Mouse (Mus musculus) lung, postnatal 0 days (tissue): ENCODE data around the gene Mapkapk5. TPM values are rescaled to one million over a fixed set of nuclear protein-coding genes. Genes with fewer than 3 reads are reported as not detected.

Experiments
- ATAC-seq: fragments of 200-750 bp; cut with Nextera tagmentation; 2 replicates; pipeline ENCODE4 v1.8.0; 2017; ENCODE audit warnings: moderate library complexity
- DNase-seq: peaks from one replicate; pipeline ENCODE4 v3.0.0-alpha.2; 2016; ENCODE audit warnings: low spot score
- H3K27ac ChIP-seq: fragments of 300-500 bp; sonication (generic); 2 replicates; pipeline ENCODE4 v1.5.1; 2014; ENCODE audit warnings: antibody characterized with exemption, mild to moderate bottlenecking, low read length, mixed read lengths
- H3K27me3 ChIP-seq: fragments of 300-500 bp; sonication (generic); replicated peaks from 2 replicates; pipeline ENCODE4 v1.6.1; 2014; ENCODE audit warnings: low read length, mixed read lengths; ENCODE audit not compliant: insufficient read depth
- H3K36me3 ChIP-seq: fragments of 300-500 bp; sonication (generic); 2 replicates; pipeline ENCODE4 v1.6.1; 2014; ENCODE audit warnings: low read length, mixed read lengths; ENCODE audit not compliant: insufficient read depth
- H3K4me1 ChIP-seq: fragments of 300-500 bp; sonication (generic); 2 replicates; pipeline ENCODE4 v1.6.1; 2014; ENCODE audit warnings: antibody characterized with exemption, low read depth, low read length, mixed read lengths; ENCODE audit not compliant: insufficient read depth
- H3K4me2 ChIP-seq: fragments of 300-500 bp; sonication (generic); replicated peaks from 2 replicates; pipeline ENCODE4 v1.6.1; 2014; ENCODE audit warnings: low read depth, mild to moderate bottlenecking, low read length, moderate library complexity, mixed read lengths
- H3K4me3 ChIP-seq: fragments of 300-500 bp; sonication (generic); 2 replicates; pipeline ENCODE4 v1.5.1; 2014; ENCODE audit warnings: low read depth, low read length
- H3K9ac ChIP-seq: fragments of 300-500 bp; sonication (generic); replicated peaks from 2 replicates; pipeline ENCODE4 v1.6.1; 2014; ENCODE audit warnings: low read depth, mild to moderate bottlenecking
- H3K9me3 ChIP-seq: fragments of 300-500 bp; sonication (generic); 2 replicates; pipeline ENCODE4 v1.6.1; 2016; ENCODE audit warnings: low read length, mixed read lengths
- CTCF ChIP-seq: IDR thresholded peaks from 2 replicates; pipeline ENCODE4 v1.5.1; 2016; ENCODE audit warnings: antibody characterized with exemption, mild to moderate bottlenecking
- EP300 ChIP-seq: IDR thresholded peaks from 2 replicates; pipeline ENCODE4 v1.6.1; 2016; ENCODE audit warnings: antibody characterized with exemption, mild to moderate bottlenecking, control low read depth
- WGBS: fragments of 180-500 bp; shearing (Covaris S2); extraction: QIAGEN DNeasy Blood & Tissue Kit; methylation state at CpG from one replicate; pipeline ENCODE4 v1.1.7; 2014; 5-methylcytosine and 5-hydroxymethylcytosine counted together
- polyA plus RNA-seq: library from polyadenylated mRNA; unstranded; fragments of >200 nt; fragmentation: Nextera tagmentation; extraction: Ambion mirVana; gene quantifications from 2 replicates; pipeline ENCODE4 v1.2.1, GENCODE M21; 2015

The Mapkapk5 gene
- polyA plus RNA-seq, 1 experiment from 2014 or later = 42.1 TPM

DNA sequence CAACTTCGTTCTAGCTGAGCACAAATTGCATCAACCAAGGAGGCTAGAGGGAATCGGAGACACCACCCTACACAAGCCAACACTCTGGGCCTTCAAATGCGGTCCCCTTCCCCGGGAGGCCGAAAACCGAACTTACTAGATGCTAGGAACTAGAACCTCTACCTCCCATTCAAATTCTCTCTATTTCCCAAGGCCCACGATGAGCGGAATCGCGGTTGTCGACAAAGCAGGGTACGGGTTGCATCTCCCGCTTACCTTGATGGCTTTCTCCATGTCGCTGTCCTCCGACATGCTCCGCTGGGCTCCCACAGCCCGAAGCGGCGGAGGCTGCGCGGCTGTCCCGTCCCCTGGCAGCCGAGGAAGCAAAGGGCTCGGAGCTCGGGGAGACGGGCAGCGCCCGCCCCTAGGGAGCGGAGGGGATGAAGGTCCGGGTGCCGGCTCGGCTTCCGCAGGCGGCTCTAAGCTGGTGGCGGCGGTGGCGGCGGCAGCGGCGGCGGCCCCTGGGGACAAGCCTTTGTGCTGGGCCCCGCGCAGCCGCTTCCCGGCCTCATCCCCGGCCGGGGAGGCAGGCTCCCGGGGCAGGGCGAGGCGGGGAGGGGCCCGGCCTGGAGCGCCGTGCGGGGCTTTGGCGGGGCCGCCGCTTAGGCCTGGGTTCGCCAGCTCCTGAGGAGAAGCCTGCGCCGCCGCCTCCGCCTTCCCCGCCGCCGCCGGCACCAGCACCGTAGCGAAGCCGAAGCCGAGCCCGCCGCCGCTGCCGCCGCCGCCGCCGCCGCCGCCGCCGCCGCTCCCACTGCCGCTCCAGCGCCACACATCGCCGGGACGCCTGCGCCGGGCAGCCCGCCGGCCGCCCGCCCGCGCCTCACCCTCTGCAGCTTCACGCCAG, 554 bp downstream of the Mapkapk5 start, which contains the start of the genes Adam1a and Gm42878:
Gene Adam1a (minus strand): TSS at position 573 of the 883 bp plus-strand sequence.
Gene Gm42878 (minus strand): TSS at position 573 of the 883 bp plus-strand sequence.
- Histone ChIP-seq H3K9ac (peak within 1 kb of the TSS; percentile 92), H3K27ac (peak within 1 kb of the TSS; percentile 96), H3K4me3 (peak within 1 kb of the TSS; percentile 95), H3K9me3 (no peaks in the 10 kb centered on the region), H3K36me3 (no peaks in the 10 kb centered on the region), H3K4me2 (peak within 1 kb of the TSS; percentile 91), H3K4me1 (peaks cover 8% of the 10 kb centered on the region; the same call in 1 of the 2 replicates), H3K27me3 (no peaks in the 10 kb centered on the region)
- DNase-seq (peak; percentile 49), ATAC-seq (peak; percentile 72)
- under 1% methylated on average over 61 of the region's 97 CpGs for WGBS
- TF ChIP-seq CTCF (no peak), EP300 (no peak)

- Histone ChIP-seq H3K4me2 (no peak overlapping the region), H3K9me3 (no peaks in the 10 kb centered on the region), H3K9ac (no peak overlapping the region), H3K4me3 (no peak overlapping the region), H3K27me3 (no peaks in the 10 kb centered on the region), H3K36me3 (0 out of 2 replicates have a peak, but pooled peaks cover 3% of the 10 kb centered on the region), H3K4me1 (peaks cover 8% of the 10 kb centered on the region; the same call in 1 of the 2 replicates), H3K27ac (no peak overlapping the region)
- no peak for DNase-seq
- WGBS = 69% methylated on average over 3 of the region's 3 CpGs
- no peak for TF ChIP-seq EP300
- no peak for ATAC-seq
Observed at GRCm38 (mm10) chr5:121543370-121543769, 2.3 kb downstream of the Mapkapk5 start.

GRCm38 (mm10) chr5:121541235-121541634, 4.5 kb downstream of the Mapkapk5 start:
- Histone ChIP-seq H3K4me2 (no peak overlapping the region), H3K9me3 (no peaks in the 10 kb centered on the region), H3K4me1 (peaks cover 8% of the 10 kb centered on the region; the same call in 1 of the 2 replicates), H3K36me3 (0 out of 2 replicates have a peak, but pooled peaks cover 10% of the 10 kb centered on the region), H3K27ac (no peak overlapping the region), H3K27me3 (no peaks in the 10 kb centered on the region), H3K9ac (no peak overlapping the region), H3K4me3 (no peak overlapping the region)
- DNase-seq = no peak
- peak; percentile 41 for TF ChIP-seq CTCF
- TF ChIP-seq EP300 = no peak
- no peak for ATAC-seq
- 79% methylated on average over 7 of the region's 7 CpGs for WGBS

GRCm38 (mm10) chr5:121540066-121540465, 5.6 kb downstream of the Mapkapk5 start:
- ATAC-seq (no peak), DNase-seq (no peak)
- Histone ChIP-seq H3K9ac (no peak overlapping the region), H3K4me1 (peaks cover 8% of the 10 kb centered on the region; the same call in 1 of the 2 replicates), H3K36me3 (peaks cover 18% of the 10 kb centered on the region), H3K9me3 (no peaks in the 10 kb centered on the region), H3K4me3 (no peak overlapping the region), H3K27me3 (no peaks in the 10 kb centered on the region), H3K4me2 (no peak overlapping the region), H3K27ac (no peak overlapping the region)
- WGBS = 90% methylated on average over 5 of the region's 5 CpGs
- TF ChIP-seq EP300 = no peak
- TF ChIP-seq CTCF = no peak

GRCm38 (mm10) chr5:121537588-121537987, 8.1 kb downstream of the Mapkapk5 start:
- Histone ChIP-seq H3K9ac (no peak overlapping the region), H3K27ac (no peak overlapping the region), H3K27me3 (no peaks in the 10 kb centered on the region), H3K4me3 (no peak overlapping the region), H3K4me1 (no peaks in the 10 kb centered on the region), H3K4me2 (no peak overlapping the region), H3K36me3 (peaks cover 32% of the 10 kb centered on the region), H3K9me3 (no peaks in the 10 kb centered on the region)
- TF ChIP-seq CTCF = no peak
- TF ChIP-seq EP300 = no peak
- WGBS = 90% methylated on average over 2 of the region's 2 CpGs
- no peak for DNase-seq
- no peak for ATAC-seq

- H3K27me3 ChIP-seq = no peaks in the 10 kb centered on the region
- no peak for ATAC-seq
- H3K9me3 ChIP-seq = no peaks in the 10 kb centered on the region
- H3K27ac ChIP-seq = no peak overlapping the region
- peaks cover 32% of the 10 kb centered on the region for H3K36me3 ChIP-seq
- DNase-seq = no peak
- H3K4me1 ChIP-seq = no peaks in the 10 kb centered on the region
- H3K9ac ChIP-seq = no peak overlapping the region
- TF ChIP-seq EP300 (no peak), CTCF (no peak)
- no peak overlapping the region for H3K4me2 ChIP-seq
- WGBS = 69% methylated on average over 7 of the region's 7 CpGs
- no peak overlapping the region for H3K4me3 ChIP-seq
Observed at GRCm38 (mm10) chr5:121536921-121537555, 8.7 kb downstream of the Mapkapk5 start.
